Mouse (Mus musculus): ENCODE results near the gene Vmn1r139.
"Not testable (repeated sequence)": the region's sequence is repeated elsewhere in the genome, so short reads cannot be mapped to it uniquely, and the experiment has no call there.

Vmn1r139 gene

DNA sequence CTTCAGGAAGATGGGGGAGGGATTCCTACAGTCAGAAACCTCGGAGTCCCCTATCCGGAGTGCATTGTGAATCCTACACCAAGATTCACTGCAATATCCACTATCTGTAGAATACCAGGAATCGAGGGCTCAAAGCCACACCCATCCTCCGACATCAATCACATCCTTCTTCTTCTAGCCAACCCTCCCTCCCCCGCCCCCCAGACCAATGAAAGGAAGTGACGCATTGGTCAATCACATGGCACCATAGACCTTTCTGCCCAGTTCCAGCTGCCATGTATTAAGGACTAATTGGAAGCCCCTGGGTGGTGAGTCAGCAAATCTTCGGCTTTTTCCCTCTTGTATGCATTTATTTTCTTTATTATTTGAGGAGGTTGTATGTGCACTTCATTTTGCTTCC, at the start of gene Vmn1r139:
Gene Vmn1r139, plus strand, starts transcription at position 301 of the 400 bp plus-strand sequence.
- not testable (repeated sequence) for DNase-seq (ENCODE audit: low read depth, low spot score)

DNA sequence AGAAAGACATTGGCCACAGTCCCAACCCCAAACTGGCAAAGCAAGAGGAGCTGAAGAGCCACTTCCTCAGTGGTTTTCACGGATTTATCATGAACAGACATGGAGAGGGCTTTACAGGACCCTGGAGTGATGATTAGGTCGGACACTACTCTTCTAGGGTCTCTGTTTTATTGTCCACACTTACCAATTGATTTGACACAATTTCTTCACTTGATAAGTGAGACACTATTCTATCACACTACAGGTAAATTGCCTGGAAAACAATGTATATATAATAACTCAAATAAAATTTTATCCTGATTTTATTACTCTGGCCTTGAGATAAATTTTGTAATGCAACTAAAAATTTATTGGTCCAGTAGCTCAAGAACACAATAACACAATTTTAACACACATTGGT, 40.1 kb upstream of the Vmn1r139 start, which contains the start of gene Vmn1r138:
Gene Vmn1r138, minus strand, starts transcription at position 101 of the 400 bp plus-strand sequence.
- not testable (repeated sequence) for DNase-seq (ENCODE audit: low read depth, low spot score)

- DNase-seq (ENCODE audit: low read depth, low spot score) = not testable (repeated sequence)
Measured at GRCm38 (mm10) chr7:22056205-22056604, 12.7 kb upstream of the Vmn1r139 start, which contains the start of gene Gm6176. Gene Gm6176 (minus strand): TSS chr7:22056305.

- DNase-seq (ENCODE audit: low read depth, low spot score) = not testable (repeated sequence)
Measured at GRCm38 (mm10) chr7:22118145-22118544, 49.3 kb downstream of the Vmn1r139 start, which contains the start of gene Gm16451. Gene Gm16451 (minus strand): TSS chr7:22118245.

DNA sequence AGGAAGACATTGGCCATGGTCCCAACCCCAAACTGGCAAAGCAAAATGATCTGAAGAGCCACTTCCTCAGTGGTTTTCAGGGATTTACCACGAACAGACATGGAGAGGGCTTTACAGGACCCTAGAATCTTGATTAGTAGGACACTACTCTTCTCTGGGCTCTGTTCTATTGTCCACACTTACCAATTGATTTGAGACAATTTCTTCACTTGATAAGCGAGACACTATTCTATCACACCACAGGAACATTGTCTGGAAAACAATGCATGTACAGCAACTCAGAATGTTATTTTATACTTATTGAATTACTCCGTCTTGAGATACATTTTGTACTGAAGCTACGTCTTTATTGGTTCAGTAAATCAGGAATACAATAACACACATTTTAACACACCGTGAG, 65.8 kb downstream of the Vmn1r139 start, which contains the start of gene Gm10666:
Gene Gm10666, minus strand, starts transcription at position 101 of the 400 bp plus-strand sequence.
- not testable (repeated sequence) for DNase-seq (ENCODE audit: low read depth, low spot score)

All from A20 (cell line).